Mouse (Mus musculus): ENCODE measurements at regions not wholly inside any gene's neighbourhood (a gene's known extent, or its start where the extent isn't known, plus 50 kb on each side); places are given as distances from the start of the nearest gene placed in this dataset.

GRCm38 (mm10) chr7:71119987-71120386 is 231.3 kb downstream of the Gm10295 start:
- no peak for TF ChIP-seq GATA4 (IDR thresholded peaks at IDR 0.05; ENCODE audit: insufficient replicate concordance, low read length)

- TF ChIP-seq GATA4 (IDR thresholded peaks at IDR 0.05; ENCODE audit: insufficient replicate concordance, low read length): no peak
Observed at GRCm38 (mm10) chr7:71107101-71107500, 244.2 kb downstream of the Gm10295 start.

GRCm38 (mm10) chr7:71100266-71100665 is 251.0 kb downstream of the Gm10295 start:
- TF ChIP-seq GATA4 (IDR thresholded peaks at IDR 0.05; ENCODE audit: insufficient replicate concordance, low read length): no peak

DNA sequence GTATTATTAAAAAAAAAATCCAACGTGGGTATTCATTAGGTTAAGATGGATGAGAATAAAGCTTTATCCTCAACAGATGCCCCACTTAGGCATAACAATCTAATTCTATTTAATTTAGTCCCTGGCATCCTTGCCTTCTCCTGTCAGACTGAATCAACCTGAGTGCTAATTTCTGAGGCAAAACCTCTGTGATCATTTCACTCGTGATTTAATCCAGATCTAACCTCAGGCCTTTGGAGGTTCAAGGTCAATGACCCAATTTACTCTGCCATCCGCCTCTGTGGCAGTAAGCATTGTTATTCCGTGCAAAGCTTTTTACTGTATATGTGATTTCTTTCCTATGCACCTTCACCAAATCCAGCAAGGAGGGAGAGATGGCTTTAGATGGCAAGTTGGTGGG is 253.0 kb downstream of the Gm10295 start:
- no peak for TF ChIP-seq GATA4 (IDR thresholded peaks at IDR 0.05; ENCODE audit: insufficient replicate concordance, low read length)

- TF ChIP-seq GATA4 (IDR thresholded peaks at IDR 0.05; ENCODE audit: insufficient replicate concordance, low read length): peak; percentile 99
Observed at GRCm38 (mm10) chr7:71093301-71093939, 257.9 kb downstream of the Gm10295 start.

DNA sequence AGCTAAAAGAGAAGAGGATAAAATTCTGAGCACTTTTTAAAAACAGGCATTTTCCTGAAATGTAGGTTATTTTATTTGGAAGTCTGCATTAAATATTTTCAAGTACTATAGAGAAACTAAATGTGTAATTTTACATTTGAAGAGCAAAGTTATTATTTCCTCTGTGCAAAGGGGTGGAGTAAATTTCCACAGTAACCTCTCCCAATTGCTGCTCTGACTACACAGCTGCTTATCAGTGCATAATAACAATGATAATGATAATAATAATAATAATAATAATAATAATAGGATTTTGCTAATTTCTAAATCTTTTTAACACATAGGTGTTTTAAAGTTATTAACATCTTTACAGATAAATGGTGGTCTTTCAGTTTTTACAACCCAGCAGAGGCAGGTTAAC is 258.5 kb downstream of the Gm10295 start:
- TF ChIP-seq GATA4 (IDR thresholded peaks at IDR 0.05; ENCODE audit: insufficient replicate concordance, low read length): no peak

- no peak for TF ChIP-seq GATA4 (IDR thresholded peaks at IDR 0.05; ENCODE audit: insufficient replicate concordance, low read length)
Observed at GRCm38 (mm10) chr7:71092301-71092700, 259.0 kb downstream of the Gm10295 start.

GRCm38 (mm10) chr7:71064446-71065391 is 286.6 kb downstream of the Gm10295 start:
- TF ChIP-seq GATA4 (IDR thresholded peaks at IDR 0.05; ENCODE audit: insufficient replicate concordance, low read length): 0 out of 2 replicates have a peak, but pooled peaks have one; percentile 16

GRCm38 (mm10) chr7:71050825-71051224 is 300.5 kb downstream of the Gm10295 start:
- TF ChIP-seq GATA4 (IDR thresholded peaks at IDR 0.05; ENCODE audit: insufficient replicate concordance, low read length): no peak

- no peak for TF ChIP-seq GATA4 (IDR thresholded peaks at IDR 0.05; ENCODE audit: insufficient replicate concordance, low read length)
Observed at GRCm38 (mm10) chr7:71047201-71047600, 304.1 kb downstream of the Gm10295 start.

GRCm38 (mm10) chr7:71046596-71046995 is 304.7 kb downstream of the Gm10295 start:
- peak; percentile 4 for TF ChIP-seq GATA4 (IDR thresholded peaks at IDR 0.05; ENCODE audit: insufficient replicate concordance, low read length)

GRCm38 (mm10) chr7:71043789-71044188 is 307.5 kb downstream of the Gm10295 start:
- no peak for TF ChIP-seq GATA4 (IDR thresholded peaks at IDR 0.05; ENCODE audit: insufficient replicate concordance, low read length)

DNA sequence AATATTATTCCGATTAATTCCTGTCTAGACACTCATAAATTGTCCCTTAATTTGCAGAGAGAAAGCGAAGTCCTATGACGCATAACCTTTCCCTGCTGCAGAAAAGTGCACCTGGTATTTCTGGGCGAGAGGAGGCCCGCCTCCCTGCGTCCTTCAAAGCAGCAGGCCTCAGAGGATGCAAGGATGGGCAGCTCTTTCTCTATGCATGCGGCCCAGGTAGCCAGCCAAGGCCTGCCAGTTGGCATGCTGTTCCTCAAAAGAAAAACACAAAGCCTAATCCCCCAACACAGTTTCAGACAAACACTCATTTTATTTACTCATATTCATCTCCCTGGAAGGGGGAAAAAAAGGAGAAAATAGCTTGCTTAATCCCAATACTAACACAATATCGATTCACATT is 308.2 kb downstream of the Gm10295 start:
- no peak for TF ChIP-seq GATA4 (IDR thresholded peaks at IDR 0.05; ENCODE audit: insufficient replicate concordance, low read length)

GRCm38 (mm10) chr7:71041388-71041787 is 309.9 kb downstream of the Gm10295 start:
- no peak for TF ChIP-seq GATA4 (IDR thresholded peaks at IDR 0.05; ENCODE audit: insufficient replicate concordance, low read length)

GRCm38 (mm10) chr7:71040846-71041245 is 310.4 kb downstream of the Gm10295 start:
- no peak for TF ChIP-seq GATA4 (IDR thresholded peaks at IDR 0.05; ENCODE audit: insufficient replicate concordance, low read length)

DNA sequence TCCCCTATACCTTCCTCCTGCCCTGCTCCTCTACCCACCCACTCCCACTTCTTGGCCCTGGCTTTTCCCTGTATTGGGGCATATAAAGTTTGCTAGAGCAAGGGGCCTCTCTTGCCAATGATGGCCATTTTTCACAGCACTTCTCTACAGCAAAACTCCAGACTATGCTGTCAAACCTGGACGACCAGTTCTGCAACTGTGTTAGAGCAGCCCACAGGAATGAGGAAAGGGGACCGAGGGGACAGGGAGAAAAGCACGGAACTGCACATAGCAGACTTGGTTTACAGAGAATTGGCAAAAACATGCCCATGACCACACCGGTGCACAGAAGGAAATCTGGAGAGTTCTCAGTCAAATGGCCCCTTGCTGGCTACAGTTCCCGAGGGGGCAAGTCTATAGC is 312.7 kb downstream of the Gm10295 start:
- no peak for TF ChIP-seq GATA4 (IDR thresholded peaks at IDR 0.05; ENCODE audit: insufficient replicate concordance, low read length)

Data from liver, adult (tissue).